In the genomic region with DNA sequence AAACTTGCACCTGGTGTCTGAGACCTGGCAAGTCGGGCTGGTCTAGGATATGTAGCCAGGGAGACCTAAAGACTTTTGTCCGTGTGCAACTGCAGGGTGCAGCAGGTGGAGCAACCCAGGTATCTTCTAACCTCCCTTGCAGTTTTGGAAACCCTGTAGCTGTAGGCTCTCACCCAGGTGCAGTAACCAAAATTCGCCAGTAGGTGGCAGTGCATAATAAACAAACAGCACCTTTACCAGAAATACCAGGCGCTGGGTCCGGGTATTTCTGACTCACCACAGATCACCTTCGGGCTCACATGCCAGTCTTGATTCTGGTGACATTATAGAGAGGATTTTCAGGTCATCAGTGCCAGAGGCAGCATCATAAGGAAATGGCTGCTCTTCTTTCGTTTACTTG, we compare ENCODE assay signal across 8 mouse cellular contexts. TPM values are rescaled to one million over a fixed set of nuclear protein-coding genes. Genes with fewer than 3 reads are reported as not detected.
DNase-seq lines count a peak whose midpoint lies in the region; ATAC-seq and TF ChIP-seq lines count a peak whose summit lies in the region.
"Had no signal": no experiment of that assay in that cellular context is flagged by ENCODE, and none has a peak within 500 bp of the region (broad histone marks: within the 10 kb centered on the region; RNA-seq: fewer than 3 reads in every experiment).

No protein-coding gene starts in this region.

- H3K4me2 ChIP-seq in embryonic facial prominence, embryonic 14.5 days (ENCODE audit: low read depth, low read length) = no peak overlapping the region
- H3K4me2 ChIP-seq: stomach, embryonic 15.5 days had no signal

- H3K36me3 ChIP-seq in embryonic facial prominence, embryonic 14.5 days (ENCODE audit: control insufficient read depth, insufficient read depth, low read length) = no peaks in the 10 kb centered on the region
- H3K36me3 ChIP-seq: stomach, embryonic 15.5 days had no signal

- H3K4me3 ChIP-seq in bone marrow, adult 2 months (replicated peaks; ENCODE audit: control insufficient read depth, low read depth, low read length) = no peak overlapping the region
- no peak overlapping the region for H3K4me3 ChIP-seq in embryonic facial prominence, embryonic 14.5 days (ENCODE audit: low read depth, low read length)
- H3K4me3 ChIP-seq: stomach, embryonic 15.5 days had no signal

- DNase-seq in MEL-GATA-1-ER (ENCODE audit: extremely low read depth, low read depth) = peak; percentile 53
- peak; percentile 82 for DNase-seq in embryonic facial prominence, embryonic 14.5 days (ENCODE audit: low spot score)
- peak; percentile 85 to 91 for DNase-seq in heart, postnatal 10 days
- peak; percentile 71 to 78 for DNase-seq in layer of hippocampus, postnatal 36 days
- peak; percentile 60 for DNase-seq in skeletal muscle tissue, adult 2 months (ENCODE audit: low read depth, low spot score)

- peak; percentile 19; the same call in 1 of the 2 replicates for ATAC-seq in embryonic facial prominence, embryonic 14.5 days (ENCODE audit: low read depth)
- ATAC-seq in megakaryocyte progenitor cell, adult 5-6 weeks (replicated peaks; ENCODE audit: poor library complexity) = peak; percentile 72

- H3K27ac ChIP-seq in bone marrow, adult 2 months (ENCODE audit: control insufficient read depth, insufficient read depth, low read depth, low read length, poor library complexity) = no peak overlapping the region
- no peak overlapping the region for H3K27ac ChIP-seq in embryonic facial prominence, embryonic 14.5 days (replicated peaks; ENCODE audit: low read depth, low read length)
- H3K27ac ChIP-seq: stomach, embryonic 15.5 days had no signal

- 5% methylated on average over 7 of the region's 7 CpGs for WGBS in bone marrow, adult 2 months
- 2% methylated on average over 7 of the region's 7 CpGs for WGBS in embryonic facial prominence, embryonic 14.5 days

- no peak overlapping the region for H3K9ac ChIP-seq in embryonic facial prominence, embryonic 14.5 days (ENCODE audit: low read depth, low read length)
- H3K9ac ChIP-seq: stomach, embryonic 15.5 days had no signal

- TF ChIP-seq POLR2A in bone marrow, adult 2 months (IDR thresholded peaks at IDR 0.05; ENCODE audit: borderline replicate concordance, control insufficient read depth, low read depth, low read length) = no peak

- H3K9me3 ChIP-seq in embryonic facial prominence, embryonic 14.5 days (ENCODE audit: control insufficient read depth, low read length) = no peaks in the 10 kb centered on the region
- H3K9me3 ChIP-seq: stomach, embryonic 15.5 days had no signal

- no peaks in the 10 kb centered on the region for H3K4me1 ChIP-seq in bone marrow, adult 2 months (ENCODE audit: control insufficient read depth, insufficient read depth, low read length)
- peaks cover 16% of the 10 kb centered on the region for H3K4me1 ChIP-seq in embryonic facial prominence, embryonic 14.5 days (ENCODE audit: control insufficient read depth, insufficient read depth, low read length)

- TF ChIP-seq CTCF in bone marrow, adult 2 months (IDR thresholded peaks at IDR 0.05; ENCODE audit: control insufficient read depth, insufficient read depth, low read length) = peak; percentile 46

- intact Hi-C loops in heart, postnatal 10 days (cut with DNase I) = loop anchor here (1.0 to 5.0 kb wide), 5 partner anchors 87 to 298 kb away; a partner anchor contains a TSS

- H3K27me3 ChIP-seq in embryonic facial prominence, embryonic 14.5 days (replicated peaks; ENCODE audit: control insufficient read depth, insufficient read depth, low read length) = no peaks in the 10 kb centered on the region; the same call in 1 of the 2 replicates
- H3K27me3 ChIP-seq: stomach, embryonic 15.5 days had no signal

RNA-seq across cellular contexts. Expression of a gene that starts 55.5 kb away (rescaled TPM):
- 1.7 TPM in 1 of 2 replicates, not detected in the other for polyA plus RNA-seq in bone marrow, adult 2 months (2011; ENCODE audit: insufficient read depth, insufficient read length, low replicate concordance, missing spikeins)
- polyA plus RNA-seq in embryonic facial prominence, embryonic 14.5 days (2014; fragmentation: Nextera tagmentation; extraction: Ambion mirVana) = 1.2 and 2.0 TPM in 2 replicates
- total RNA-seq in heart, postnatal 10 days (2021) = not detected
- 1 to 10 TPM; 1.0 to 1.7 TPM for total RNA-seq in layer of hippocampus, postnatal 36 days (2021)
- total RNA-seq in megakaryocyte progenitor cell, adult 5-6 weeks (2015) = 0.30 and 0.93 TPM in 2 replicates
- 0.24 and 0.33 TPM in 2 replicates for total RNA-seq in megakaryocyte progenitor cell, adult 5-6 weeks (2017)

RNA-seq across cellular contexts. Expression of a gene that starts 55.9 kb away (rescaled TPM):
- 2.5 TPM in 1 of 2 replicates, not detected in the other for polyA plus RNA-seq in bone marrow, adult 2 months (2011; ENCODE audit: insufficient read depth, insufficient read length, low replicate concordance, missing spikeins)
- 3.2 and 4.4 TPM in 2 replicates for polyA plus RNA-seq in embryonic facial prominence, embryonic 14.5 days (2014; fragmentation: Nextera tagmentation; extraction: Ambion mirVana)
- not detected for total RNA-seq in heart, postnatal 10 days (2021)
- not detected for total RNA-seq in layer of hippocampus, postnatal 36 days (2021)
- total RNA-seq in megakaryocyte progenitor cell, adult 5-6 weeks (2015) = 0.66 and 5.7 TPM in 2 replicates
- 2.4 and 8.4 TPM in 2 replicates for total RNA-seq in megakaryocyte progenitor cell, adult 5-6 weeks (2017)
